25 mouse cellular contexts compared by ENCODE assay signal in genomic region chr15:27216387-27216786, GRCm38 (mm10).
DNase-seq lines count a peak whose midpoint lies in the region; ATAC-seq and TF ChIP-seq lines count a peak whose summit lies in the region.
"Had no signal": no experiment of that assay in that cellular context is flagged by ENCODE, and none has a peak within 500 bp of the region (broad histone marks: within the 10 kb centered on the region; RNA-seq: fewer than 3 reads in every experiment).

No protein-coding gene starts in this region.

- no peak for TF ChIP-seq CTCF in heart, adult 2 months (IDR thresholded peaks at IDR 0.05)
- no peak for TF ChIP-seq CTCF in cerebellum, adult 2 months (IDR thresholded peaks at IDR 0.05; ENCODE audit: borderline replicate concordance, insufficient read depth, low read depth, low read length)

- no peak for TF ChIP-seq EP300 in heart, adult 2 months (IDR thresholded peaks at IDR 0.05; ENCODE audit: insufficient read depth, low read depth, low read length)

- no peak overlapping the region for H3K4me3 ChIP-seq in heart, adult 2 months
- H3K4me3 ChIP-seq in limb, embryonic 12.5 days (replicated peaks), result no peak overlapping the region
- H3K4me3 ChIP-seq in cerebellum, adult 2 months (replicated peaks; ENCODE audit: insufficient read depth, low read depth, low read length), result no peak overlapping the region
- H3K4me3 ChIP-seq: forebrain, embryonic 13.5 days; gastrocnemius, adult 2 months; heart, embryonic 10.5 days; hindbrain, embryonic 12.5 days; intestine, embryonic 15.5 days had no signal

- no peak overlapping the region for H3K27ac ChIP-seq in heart, adult 2 months
- H3K27ac ChIP-seq in limb, embryonic 12.5 days, result peak overlapping the region; percentile 36
- H3K27ac ChIP-seq in cerebellum, adult 2 months (ENCODE audit: insufficient read depth, low read length), result no peak overlapping the region
- H3K27ac ChIP-seq: forebrain, embryonic 13.5 days; gastrocnemius, adult 2 months; heart, embryonic 10.5 days; hindbrain, embryonic 12.5 days; hindbrain, postnatal 0 days; intestine, embryonic 15.5 days had no signal

- no peaks in the 10 kb centered on the region for H3K9me3 ChIP-seq in limb, embryonic 12.5 days
- H3K9me3 ChIP-seq: forebrain, embryonic 13.5 days; heart, embryonic 10.5 days; hindbrain, embryonic 12.5 days; intestine, embryonic 15.5 days had no signal

- TF ChIP-seq POLR2A in heart, adult 2 months (IDR thresholded peaks at IDR 0.05; ENCODE audit: insufficient read depth, low read depth, low read length), result no peak
- TF ChIP-seq POLR2A in cerebellum, adult 2 months (IDR thresholded peaks at IDR 0.05; ENCODE audit: borderline replicate concordance, insufficient read depth, low read length), result no peak

- H3K9ac ChIP-seq in heart, adult 2 months (ENCODE audit: low read depth, low read length), result no peak overlapping the region
- H3K9ac ChIP-seq in limb, embryonic 12.5 days (replicated peaks), result no peak overlapping the region
- H3K9ac ChIP-seq: forebrain, embryonic 13.5 days; forebrain, postnatal 0 days; hindbrain, embryonic 12.5 days; intestine, embryonic 15.5 days had no signal

- no peaks in the 10 kb centered on the region for H3K4me1 ChIP-seq in heart, adult 2 months (ENCODE audit: control insufficient read depth, insufficient read depth, low read length)
- peaks cover 12% of the 10 kb centered on the region for H3K4me1 ChIP-seq in limb, embryonic 12.5 days (replicated peaks)
- H3K4me1 ChIP-seq in cerebellum, adult 2 months (ENCODE audit: control insufficient read depth, insufficient read depth, low read length), result no peaks in the 10 kb centered on the region
- H3K4me1 ChIP-seq: forebrain, embryonic 13.5 days; heart, embryonic 10.5 days; hindbrain, embryonic 12.5 days; intestine, embryonic 15.5 days had no signal

- 49% methylated on average over 7 of the region's 7 CpGs for WGBS in heart, adult 2 months
- 11% methylated on average over 7 of the region's 7 CpGs for WGBS in limb, embryonic 12.5 days
- WGBS in cerebellum, adult 2 months, result 85% methylated on average over 7 of the region's 7 CpGs

- no peaks in the 10 kb centered on the region for H3K79me2 ChIP-seq in heart, adult 2 months (replicated peaks; ENCODE audit: control insufficient read depth, insufficient read depth, low read length)

- no peaks in the 10 kb centered on the region for H3K27me3 ChIP-seq in heart, adult 2 months (ENCODE audit: control insufficient read depth, insufficient read depth, low read length)
- H3K27me3 ChIP-seq in limb, embryonic 12.5 days, result no peaks in the 10 kb centered on the region
- H3K27me3 ChIP-seq in cerebellum, adult 2 months (ENCODE audit: control insufficient read depth, insufficient read depth, low read length), result no peaks in the 10 kb centered on the region
- H3K27me3 ChIP-seq: CH12.LX; forebrain, embryonic 13.5 days; hindbrain, embryonic 12.5 days; intestine, embryonic 15.5 days had no signal

- intact Hi-C loops in heart, adult 2 months (cut with DNase I), result no loop called here

- no peaks in the 10 kb centered on the region for H3K36me3 ChIP-seq in heart, adult 2 months (ENCODE audit: control insufficient read depth, insufficient read depth, low read length)
- H3K36me3 ChIP-seq in limb, embryonic 12.5 days, result no peaks in the 10 kb centered on the region
- H3K36me3 ChIP-seq: heart, embryonic 10.5 days; hindbrain, embryonic 12.5 days; intestine, embryonic 15.5 days had no signal

- no peak overlapping the region for H3K4me2 ChIP-seq in limb, embryonic 12.5 days
- H3K4me2 ChIP-seq: forebrain, embryonic 13.5 days; hindbrain, embryonic 12.5 days; intestine, embryonic 15.5 days had no signal

- peak; percentile 67 for DNase-seq in heart, adult 11 months
- no peak for DNase-seq in heart, adult 2 months
- peak; percentile 42 for DNase-seq in embryo, embryonic 10.5 days (ENCODE audit: low spot score)
- peak; percentile 86 for DNase-seq in forelimb bud, embryonic 11.5 days (ENCODE audit: low read depth, low spot score)
- DNase-seq in cerebellum, adult 2 months, result no peak
- no peak for DNase-seq in layer of hippocampus, postnatal 25 days (ENCODE audit: extremely low spot score in 1 of 2, low spot score in 1 of 2)
- DNase-seq: adrenal gland, adult 8-10 months; adrenal gland, postnatal 36 days; cerebellum, adult 11 months; cerebellum, adult 9-10 months; cerebellum, postnatal 25 days; forebrain, postnatal 0 days; gastrocnemius, adult 2 months; gastrocnemius, postnatal 25 days; heart, postnatal 10 days; heart, postnatal 4 days had no signal

- peak; percentile 68; the same call in 1 of the 2 replicates for ATAC-seq in limb, embryonic 12.5 days (ENCODE audit: insufficient number of reproducible peaks, insufficient read depth, low FRiP score, low TSS enrichment, low read depth)
- ATAC-seq: activated CD4-positive, CD25-positive, alpha-beta regulatory T cell, adult 4 months; forebrain, embryonic 13.5 days; forebrain, postnatal 0 days; hindbrain, postnatal 0 days; intestine, embryonic 15.5 days; Patski had no signal

Comparison
In these comparisons a context has a peak if more than half of its experiments do, and no peak if none do; other contexts are left out.
1. DNase-seq: peak in heart, adult 11 months (single experiment), embryo, embryonic 10.5 days (single experiment) and forelimb bud, embryonic 11.5 days (single experiment); none in heart, adult 2 months (0 of 2), cerebellum, adult 2 months (0 of 2) and layer of hippocampus, postnatal 25 days (0 of 2).